Mouse (Mus musculus) gastrocnemius, postnatal 14 days (tissue): ENCODE results near the gene Mgat4b. TPM values are rescaled to one million over a fixed set of nuclear protein-coding genes. Genes with fewer than 3 reads are reported as not detected.
"Not testable (repeated sequence)": the region's sequence is repeated elsewhere in the genome, so short reads cannot be mapped to it uniquely, and the experiment has no call there.

Experiments used
- DNase-seq: peaks from one replicate; pipeline ENCODE4 v3.0.0; 2021; ENCODE audit warnings: mixed read lengths
- intact Hi-C: fragments of 180-260 bp; cut with DNase I; formaldehyde crosslinking; loops from one replicate; pipeline ENCODE4 v1.15.1; 2025; ENCODE audit warnings: low total_unique reads
- long read RNA-seq, 2 experiments: library from polyadenylated mRNA; stranded (forward); transcript quantifications; one replicate each; pipeline ENCODE4 v2.0.0; 2021
- total RNA-seq, 2 experiments: library from RNA; stranded (reverse); gene quantifications; 2 replicates each; pipeline ENCODE4 v1.2.3; 2021

Mgat4b gene
- total RNA-seq, result 10 to 100 TPM; 24.8 to 25.5 TPM
- long read RNA-seq, experiment 1, transcript Mgat4b-201 (15 exons, 2,429 nt), result major isoform, 46 of 62 reads
- long read RNA-seq, experiment 1, partial matches to known transcripts, result 8 of 62 reads
- long read RNA-seq, experiment 1, other reads (novel, unspliced or antisense), result 8 of 62 reads
- long read RNA-seq, experiment 2, transcript Mgat4b-201 (15 exons, 2,429 nt), result major isoform, 43 of 51 reads
- long read RNA-seq, experiment 2, partial matches to known transcripts, result 3 of 51 reads
- long read RNA-seq, experiment 2, other reads (novel, unspliced or antisense), result 5 of 51 reads

DNA sequence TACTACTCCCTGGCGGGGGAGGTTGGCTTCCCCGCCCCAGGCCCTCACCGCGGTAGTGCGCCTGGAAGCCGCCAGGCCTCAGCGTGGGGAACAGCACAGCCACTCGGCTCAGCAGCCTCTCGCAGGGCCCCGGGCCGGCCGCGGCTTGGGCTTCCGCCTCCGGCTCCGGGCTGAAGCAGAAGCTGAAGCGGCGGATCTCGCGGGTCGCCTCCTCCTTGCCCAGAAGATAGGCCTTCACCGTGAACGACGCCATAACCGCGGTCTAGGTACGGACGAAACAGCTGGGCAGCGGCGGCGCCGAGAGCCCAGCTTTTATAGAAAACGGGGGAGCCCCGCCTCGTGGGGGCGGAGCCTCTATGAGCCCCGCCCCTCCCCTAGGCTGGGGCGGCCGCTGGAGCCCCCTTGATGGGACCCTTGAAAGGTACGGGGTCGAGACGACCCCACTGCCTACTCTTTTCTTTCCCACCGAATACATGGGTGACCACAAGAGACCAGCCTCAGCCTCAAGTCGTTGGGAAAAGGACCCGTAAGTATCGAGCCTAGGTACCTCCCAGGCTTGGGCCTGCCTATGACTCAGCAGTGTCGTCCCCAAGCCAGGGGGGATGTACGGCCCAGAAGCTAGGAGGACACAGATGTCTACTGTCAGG, at the start of gene Mgat4b, which contains the start of gene Sqstm1:
Gene Mgat4b (plus strand): TSS at position 386 of the 647 bp plus-strand sequence.
Gene Sqstm1 (minus strand): TSS at position 323 of the 647 bp plus-strand sequence.
- intact Hi-C loops, result no loop called here
- peak; percentile 80 for DNase-seq

DNA sequence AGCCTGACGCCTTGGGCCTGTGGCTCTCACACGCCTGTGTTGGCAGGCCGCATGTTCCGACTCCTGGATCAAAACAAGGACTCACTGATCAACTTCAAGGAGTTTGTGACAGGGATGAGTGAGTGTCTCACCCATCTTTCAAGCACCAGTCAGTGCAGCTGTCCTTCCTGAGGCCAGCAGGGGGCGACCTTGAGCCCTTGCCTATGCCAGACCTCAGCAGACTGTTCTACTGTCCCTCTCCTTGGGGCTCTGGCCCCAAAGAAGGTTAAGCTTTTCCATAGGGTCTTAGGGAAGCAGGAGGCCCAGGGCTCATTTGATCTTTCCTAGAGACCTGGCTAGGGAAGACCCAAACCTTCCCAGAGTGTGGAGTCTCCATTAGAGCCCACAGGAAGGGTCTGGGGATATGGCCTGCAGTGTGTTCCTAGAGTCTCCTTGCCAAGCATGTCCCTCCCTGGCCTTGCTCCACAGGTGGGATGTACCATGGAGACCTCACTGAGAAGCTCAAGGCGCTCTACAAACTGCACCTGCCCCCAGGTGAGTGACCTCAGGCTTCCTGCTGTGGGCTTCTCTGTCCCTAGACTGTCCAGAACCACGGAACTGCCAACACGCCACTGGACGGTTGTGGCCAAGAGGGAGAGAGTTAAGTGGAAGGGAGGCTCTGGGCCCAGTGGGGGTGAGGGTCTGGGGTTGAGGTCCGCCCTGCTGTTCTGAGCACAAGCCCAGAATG, 48.9 kb upstream of the Mgat4b start:
- intact Hi-C loops, result loop anchor here (5.0 kb wide), 1 partner anchor 71 kb away; no protein-coding TSS in a partner anchor
- DNase-seq, result peak; percentile 53

DNA sequence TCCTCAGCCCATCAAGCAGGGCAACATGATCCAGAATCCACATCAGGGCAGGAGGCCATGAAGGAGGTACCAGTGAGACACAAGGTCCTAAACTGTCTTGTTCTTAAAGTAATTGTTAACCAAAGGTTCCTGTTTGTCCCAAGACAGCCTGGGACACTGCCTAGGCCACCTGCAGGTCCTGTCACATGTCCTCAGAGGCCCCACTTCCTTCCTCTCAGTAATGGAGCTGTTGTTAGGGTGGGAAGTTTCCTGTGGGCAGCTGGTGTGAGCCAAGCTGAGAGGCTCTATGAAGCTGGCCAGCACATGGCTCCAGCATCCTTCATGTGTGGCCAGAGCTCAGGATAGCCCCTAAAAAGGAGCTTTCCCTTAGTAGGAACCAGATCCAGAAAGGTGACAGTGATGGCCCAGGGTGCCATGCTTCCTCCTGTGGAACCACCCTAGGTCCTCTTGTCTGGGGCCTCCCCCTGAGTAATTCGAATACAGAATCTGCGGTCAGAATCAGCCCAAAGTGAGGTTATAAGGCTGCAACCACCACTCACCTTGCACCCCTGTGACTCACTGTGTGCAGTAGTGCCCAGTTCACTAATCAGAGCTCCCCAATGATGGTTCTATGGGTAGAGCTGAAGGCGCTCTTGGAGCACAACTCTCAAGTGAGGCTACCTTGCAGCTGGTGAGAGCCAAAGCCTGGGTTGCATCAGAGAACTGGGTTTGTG, 48.2 kb upstream of the Mgat4b start:
- DNase-seq, result no peak
- intact Hi-C loops, result loop anchor here (5.0 kb wide), 1 partner anchor 70 kb away; no protein-coding TSS in a partner anchor

DNA sequence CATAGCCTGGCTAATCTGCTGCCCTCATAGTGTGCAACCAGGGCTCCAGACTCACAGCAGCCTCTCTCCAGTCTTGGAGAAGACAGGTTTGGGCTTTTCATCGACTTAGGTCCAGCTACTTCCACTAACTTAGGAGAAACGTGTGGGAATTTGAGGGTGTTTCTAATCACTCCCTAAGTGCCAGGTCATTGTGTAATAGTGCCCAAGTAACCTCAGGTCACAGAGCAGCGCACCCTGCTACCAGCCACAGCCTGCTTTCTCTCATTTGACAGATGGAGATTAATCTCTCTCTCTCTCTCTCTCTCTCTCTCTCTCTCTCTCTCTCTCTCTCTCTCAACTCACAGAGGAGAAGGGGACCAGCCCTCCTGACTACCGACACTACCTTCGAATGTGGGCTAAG, 42.3 kb upstream of the Mgat4b start:
- intact Hi-C loops, result no loop called here

DNA sequence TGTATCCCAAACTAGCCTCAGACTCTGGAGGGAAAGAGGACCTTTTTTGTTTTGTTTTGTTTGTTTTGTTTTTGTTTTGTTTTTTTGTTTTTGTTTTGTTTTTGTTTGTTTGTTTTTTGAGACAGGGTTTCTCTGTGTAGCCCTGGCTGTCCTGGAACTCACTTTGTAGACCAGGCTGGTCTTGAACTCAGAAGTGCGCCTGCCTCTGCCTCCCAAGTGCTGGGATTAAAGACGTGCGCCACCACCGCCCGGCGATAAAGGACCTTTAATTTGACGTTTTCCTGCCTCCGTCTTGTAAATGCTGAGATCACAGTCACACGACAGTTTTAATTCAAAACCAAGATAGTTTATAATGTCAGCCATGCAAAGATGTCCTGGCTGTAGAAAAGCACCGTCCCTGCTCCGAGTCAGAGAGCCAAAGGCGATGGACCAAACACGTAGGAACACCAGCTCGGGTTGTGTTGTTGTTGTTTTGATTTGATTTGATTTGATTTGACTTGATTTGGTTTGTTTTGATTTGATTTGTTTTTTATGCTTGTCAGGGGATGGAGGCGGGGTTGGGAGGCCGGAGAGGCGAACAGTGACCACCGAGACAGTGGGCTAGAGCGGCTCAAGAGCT, 36.5 kb upstream of the Mgat4b start, which contains the start of gene Mrnip:
Gene Mrnip (plus strand): TSS at position 334 of the 619 bp plus-strand sequence.
- intact Hi-C loops, DNase-seq: not testable (repeated sequence)

More for the DNA sequence above, 42.3 kb upstream of the Mgat4b start:
- no peak for DNase-seq

DNA sequence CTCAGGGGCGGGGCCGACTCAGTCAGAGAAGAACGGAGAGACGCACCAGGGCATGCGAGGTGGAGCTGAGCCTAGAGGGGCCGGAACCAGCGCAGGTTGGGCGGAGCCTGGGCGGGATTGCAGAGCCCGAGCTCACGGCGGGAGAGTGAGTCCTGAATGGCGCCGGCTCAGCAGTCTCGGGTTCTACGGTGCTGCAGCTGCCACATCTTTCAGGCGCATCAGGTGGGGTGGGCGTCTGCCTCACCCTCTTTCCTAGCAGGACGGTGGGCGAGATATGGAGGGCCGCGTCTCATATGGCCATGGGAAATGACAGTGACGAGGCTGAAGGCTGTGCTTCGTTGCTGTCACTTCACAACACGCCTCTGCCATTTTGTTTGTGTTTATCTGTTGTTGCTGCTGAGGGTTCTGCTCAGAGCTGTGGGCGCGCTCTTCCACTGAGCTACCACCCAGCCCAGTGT, 35.9 kb upstream of the Mgat4b start:
- intact Hi-C loops, result loop anchor here (5.0 kb wide), 1 partner anchor 43 kb away; no protein-coding TSS in a partner anchor
- DNase-seq, result peak; percentile 99

DNA sequence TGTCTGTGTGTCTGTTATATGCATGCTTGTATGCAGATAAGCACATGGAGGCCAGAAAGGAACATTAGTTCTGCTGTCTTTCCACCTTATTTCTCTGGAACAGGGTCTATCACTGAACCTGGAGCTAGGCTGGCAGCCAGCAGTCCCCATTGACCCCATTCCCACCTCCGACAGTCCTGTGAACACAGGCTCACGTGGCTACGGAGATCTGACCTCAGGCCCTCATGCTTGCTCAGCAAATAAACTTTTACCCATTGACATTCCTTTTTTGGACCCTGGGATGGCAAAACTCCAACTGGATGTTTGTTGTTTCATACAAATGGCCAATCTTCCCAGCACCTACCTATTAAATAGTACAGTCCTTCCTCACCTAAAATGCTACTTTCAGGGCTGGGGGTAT, 34.3 kb upstream of the Mgat4b start:
- intact Hi-C loops, result loop anchor here (5.0 kb wide), 1 partner anchor 41 kb away; no protein-coding TSS in a partner anchor
- no peak for DNase-seq

DNA sequence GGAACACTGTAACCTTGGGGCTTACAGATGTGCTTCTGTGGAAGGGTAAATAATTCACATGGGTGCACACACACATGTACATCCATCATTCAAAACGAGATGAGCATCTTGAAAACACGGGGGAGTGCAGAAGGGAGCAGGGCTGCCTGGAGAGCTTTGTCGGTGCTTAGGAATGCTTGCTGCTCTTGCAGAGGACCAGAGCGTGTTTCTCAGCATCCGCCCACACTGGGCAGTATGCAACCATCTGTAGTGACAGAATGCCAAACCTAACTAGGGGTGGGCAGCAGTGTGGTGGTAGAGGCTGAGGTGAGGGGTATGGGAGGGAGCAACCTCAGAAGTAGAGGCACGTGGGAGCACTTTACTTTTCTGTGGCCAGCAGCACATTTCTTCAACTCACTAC, 33.6 kb upstream of the Mgat4b start:
- intact Hi-C loops, result loop anchor here (5.0 kb wide), 1 partner anchor 40 kb away; no protein-coding TSS in a partner anchor
- no peak for DNase-seq

DNA sequence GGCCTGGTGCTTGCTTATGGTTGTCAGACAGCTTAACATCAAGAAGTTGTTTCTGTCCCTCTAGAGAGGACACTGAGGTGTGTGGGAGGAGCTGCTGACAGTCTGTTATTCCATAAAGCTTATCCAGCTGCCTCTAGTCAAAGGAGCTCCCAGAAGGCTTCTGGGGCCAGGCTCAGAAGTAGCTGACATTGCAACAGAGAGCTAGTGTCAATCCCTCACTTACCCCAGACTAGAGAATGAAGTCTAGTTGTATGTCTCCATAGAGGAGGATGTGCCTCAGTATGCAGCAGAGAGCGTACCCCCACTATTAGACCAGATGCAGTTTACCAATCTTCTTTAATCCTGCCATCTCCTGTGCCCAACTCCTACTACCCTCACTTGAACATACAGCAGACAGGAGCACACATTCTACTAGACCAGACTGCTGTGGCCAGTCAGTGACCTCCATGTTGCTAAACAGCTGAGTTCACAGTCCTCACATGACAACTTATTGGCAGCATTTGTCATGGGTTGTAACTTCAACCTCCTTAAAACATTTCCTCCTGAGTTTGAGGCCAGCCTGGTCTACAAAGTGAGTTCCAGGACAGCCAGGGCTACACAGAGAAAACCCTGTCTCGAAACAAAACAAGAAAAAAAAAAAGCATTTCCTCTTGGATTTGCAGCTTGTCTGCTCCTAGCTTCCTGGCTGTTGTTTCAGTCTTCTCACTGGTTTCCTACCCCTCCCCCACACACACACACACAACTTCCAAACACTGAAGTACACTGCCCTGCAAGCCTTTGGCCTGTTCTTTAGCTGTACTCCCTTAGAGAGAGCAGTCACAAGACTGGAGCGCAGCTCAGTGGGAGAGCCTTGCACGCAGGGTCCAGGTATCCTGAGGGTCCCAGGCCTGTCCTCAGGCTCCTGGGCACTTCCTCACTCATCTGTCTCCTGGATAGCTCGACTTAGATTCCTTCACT, 31.9 kb upstream of the Mgat4b start:
- intact Hi-C loops, result loop anchor here (5.0 kb wide), 1 partner anchor 38 kb away; no protein-coding TSS in a partner anchor
- no peak for DNase-seq

DNA sequence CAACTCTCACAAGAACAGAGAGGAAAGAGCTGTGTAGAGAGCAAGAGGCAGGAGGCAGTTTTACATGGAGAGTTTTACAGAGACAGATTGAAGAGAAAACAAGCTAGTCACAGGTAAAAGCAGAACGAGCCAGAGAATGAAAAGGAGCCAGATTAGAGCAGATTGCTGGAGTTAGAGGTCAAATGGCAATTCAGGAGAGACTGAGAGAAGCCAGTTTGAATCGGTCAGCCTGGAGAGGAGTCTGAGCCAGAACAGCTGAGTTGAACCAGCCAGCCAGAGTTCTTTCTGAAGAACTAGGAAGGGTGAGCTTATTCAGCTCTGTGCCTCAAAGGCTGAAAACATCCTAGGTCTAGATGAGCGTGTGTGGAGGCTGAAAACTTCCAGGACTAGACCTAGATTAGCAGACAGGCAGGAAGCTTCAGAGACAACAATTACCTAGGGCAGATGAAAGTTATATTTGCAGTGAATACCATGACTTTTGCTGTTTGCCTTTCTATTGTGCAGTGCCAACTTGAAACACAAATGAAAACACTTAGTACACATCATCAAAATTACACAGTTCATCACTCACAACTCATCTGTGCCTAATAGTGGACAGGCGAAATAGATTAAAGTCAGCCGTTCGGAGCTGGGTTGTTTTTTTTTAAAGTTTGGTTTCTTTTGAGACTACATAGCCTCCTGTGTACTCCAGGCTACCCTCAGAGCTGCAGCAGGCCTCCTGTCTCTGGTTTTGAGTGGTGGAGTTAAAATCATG, 30.0 kb upstream of the Mgat4b start:
- intact Hi-C loops, result no loop called here
- DNase-seq, result no peak

DNA sequence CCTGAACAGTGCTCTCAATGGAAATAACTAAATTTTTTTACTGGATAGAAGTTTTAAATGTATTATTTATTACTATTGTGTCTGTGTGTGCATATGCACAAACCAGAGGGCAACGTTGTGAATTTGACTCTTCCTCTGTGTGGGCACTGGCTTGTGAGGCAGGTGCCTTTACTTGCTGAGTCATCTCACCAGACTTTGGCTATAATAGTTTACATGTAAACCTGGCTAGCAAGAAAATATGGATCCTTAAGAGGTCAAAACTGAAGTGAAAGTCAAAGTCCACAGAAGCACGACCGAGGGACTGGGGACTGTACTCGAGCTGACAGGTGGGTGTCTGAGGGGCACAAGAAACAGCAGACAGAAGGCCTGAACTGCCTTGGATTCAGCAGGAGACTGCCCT, 28.0 kb upstream of the Mgat4b start:
- DNase-seq, result no peak
- intact Hi-C loops, result no loop called here

DNA sequence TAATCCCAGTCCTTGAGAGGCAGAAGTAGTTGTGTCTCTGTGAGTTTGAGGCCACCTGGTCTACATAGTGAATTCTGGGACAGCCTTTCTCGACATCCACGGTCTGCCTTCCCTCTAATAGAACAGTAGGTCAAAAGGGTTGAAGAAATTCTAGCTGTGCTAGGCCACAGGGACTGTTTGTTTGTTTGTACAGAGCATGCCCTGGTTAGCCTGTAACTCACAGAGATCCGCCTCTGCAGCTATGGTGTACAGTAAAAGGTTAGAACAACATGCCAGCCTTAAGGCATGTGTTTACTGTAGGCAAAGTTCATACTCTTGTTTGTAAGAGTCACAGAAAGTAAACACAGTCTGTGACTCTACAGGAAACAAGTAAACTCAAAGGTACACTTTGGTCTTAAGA, 25.9 kb upstream of the Mgat4b start:
- no peak for DNase-seq
- intact Hi-C loops, result no loop called here

DNA sequence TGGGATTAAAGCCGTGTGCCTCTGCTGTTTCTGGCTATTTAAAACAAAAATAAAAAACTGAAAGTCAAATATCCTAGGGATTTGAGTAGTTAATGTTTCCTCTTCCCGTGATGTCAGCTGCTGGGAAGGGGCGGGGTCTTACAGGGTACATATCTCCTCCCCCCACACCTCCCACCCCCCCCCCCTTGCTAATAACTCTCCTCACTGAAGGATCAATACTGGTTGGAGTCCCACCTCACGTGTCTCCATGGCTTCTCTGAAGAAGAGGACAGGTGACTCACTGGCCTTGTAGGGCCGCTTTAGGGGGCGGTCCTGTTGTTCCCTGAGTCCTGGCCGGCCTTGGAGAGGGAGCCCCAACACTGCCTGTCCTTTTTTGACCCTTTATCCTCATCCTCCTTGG, 22.0 kb upstream of the Mgat4b start:
- intact Hi-C loops, result no loop called here
- peak; percentile 35 for DNase-seq

DNA sequence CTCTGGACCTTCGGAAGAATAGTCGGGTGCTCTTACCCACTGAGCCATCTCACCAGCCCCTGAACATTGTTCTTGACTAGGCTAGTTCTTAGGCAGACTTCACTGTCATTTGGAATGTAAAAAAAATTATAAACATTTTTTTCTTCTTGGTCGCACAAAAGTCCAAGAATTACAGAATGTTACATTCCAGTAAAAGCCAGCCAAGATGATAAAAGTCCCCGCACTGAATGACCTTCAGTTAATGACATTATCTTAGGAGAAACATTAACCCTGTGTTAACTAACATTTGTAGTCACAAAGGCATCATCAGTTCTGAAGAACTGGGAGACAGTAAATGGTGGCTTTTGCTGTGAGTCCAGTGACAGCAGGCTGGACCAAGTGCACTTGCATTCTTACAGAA, 20.3 kb upstream of the Mgat4b start:
- DNase-seq, result no peak
- intact Hi-C loops, result no loop called here

DNA sequence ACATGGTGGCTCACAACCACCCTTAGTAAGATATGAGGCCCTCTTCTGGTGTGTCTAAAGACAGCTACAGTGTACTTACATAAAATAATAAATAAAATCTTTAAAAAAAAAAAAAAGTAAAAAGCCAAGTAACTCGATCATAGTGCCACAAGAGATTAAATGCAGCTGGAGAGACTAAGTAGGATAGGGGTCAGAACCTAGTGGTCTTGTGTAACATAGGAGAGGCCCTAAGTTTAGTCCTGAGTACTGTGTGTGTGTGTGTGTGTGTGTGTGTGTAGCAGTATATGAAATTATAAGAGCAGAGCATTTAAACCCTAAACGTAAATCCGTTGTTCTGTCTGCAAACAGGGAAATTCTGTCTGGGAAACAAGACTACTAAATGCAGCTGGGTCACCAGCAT, 18.4 kb upstream of the Mgat4b start:
- no peak for DNase-seq
- intact Hi-C loops, result no loop called here

DNA sequence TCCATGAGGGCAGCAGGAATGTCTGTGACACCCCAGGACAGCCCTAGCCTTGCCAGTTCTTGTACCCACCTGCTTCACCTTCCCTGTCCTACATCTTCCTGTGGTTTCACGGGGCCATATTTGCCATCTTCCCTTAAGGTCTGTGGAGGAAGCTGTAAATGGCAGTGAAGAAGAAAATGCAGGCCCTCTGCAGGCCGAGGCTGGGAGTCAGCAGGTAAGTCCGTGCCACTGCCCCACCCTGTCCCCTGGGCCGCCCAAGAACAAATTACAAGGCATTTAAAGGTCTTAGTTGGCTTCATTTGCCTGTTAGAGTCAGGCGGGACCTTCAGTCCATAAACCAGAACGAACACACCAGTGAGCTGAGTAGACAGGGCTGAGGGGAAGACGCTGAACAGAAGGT, 16.6 kb upstream of the Mgat4b start:
- intact Hi-C loops, result no loop called here
- DNase-seq, result no peak

DNA sequence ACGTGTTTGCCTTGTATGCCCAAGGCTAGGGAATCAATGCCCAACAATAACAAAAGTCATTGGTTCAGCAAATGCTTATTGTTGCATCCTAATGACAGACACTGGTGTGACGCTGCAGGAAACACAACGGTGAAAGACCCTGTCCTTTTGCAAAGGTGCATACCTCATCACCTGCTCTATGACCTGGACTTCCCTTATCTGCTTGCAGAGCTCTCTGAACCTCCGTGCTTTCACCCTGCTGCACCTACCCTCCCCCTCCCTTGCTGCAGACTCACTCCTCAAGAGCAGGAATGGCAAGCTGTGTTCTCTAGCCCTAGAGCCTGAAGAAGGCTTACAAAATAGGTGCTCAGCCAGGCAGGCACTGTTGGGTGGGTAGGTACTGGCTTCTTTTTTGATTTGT, 15.9 kb upstream of the Mgat4b start:
- intact Hi-C loops, result no loop called here
- DNase-seq, result no peak
